Mouse (Mus musculus): ENCODE results near the gene Dbr1. TPM values are rescaled to one million over a fixed set of nuclear protein-coding genes. Genes with fewer than 3 reads are reported as not detected.
A peak's percentile ranks its signal among the peaks of the same experiment; 100 is the strongest.
"Not testable (repeated sequence)": the region's sequence is repeated elsewhere in the genome, so short reads cannot be mapped to it uniquely, and the experiment has no call there.

Dbr1 gene
- 14.0 and 16.6 TPM in 2 replicates for total RNA-seq (2015)
- 38.5 and 39.8 TPM in 2 replicates for total RNA-seq (2017)

DNA sequence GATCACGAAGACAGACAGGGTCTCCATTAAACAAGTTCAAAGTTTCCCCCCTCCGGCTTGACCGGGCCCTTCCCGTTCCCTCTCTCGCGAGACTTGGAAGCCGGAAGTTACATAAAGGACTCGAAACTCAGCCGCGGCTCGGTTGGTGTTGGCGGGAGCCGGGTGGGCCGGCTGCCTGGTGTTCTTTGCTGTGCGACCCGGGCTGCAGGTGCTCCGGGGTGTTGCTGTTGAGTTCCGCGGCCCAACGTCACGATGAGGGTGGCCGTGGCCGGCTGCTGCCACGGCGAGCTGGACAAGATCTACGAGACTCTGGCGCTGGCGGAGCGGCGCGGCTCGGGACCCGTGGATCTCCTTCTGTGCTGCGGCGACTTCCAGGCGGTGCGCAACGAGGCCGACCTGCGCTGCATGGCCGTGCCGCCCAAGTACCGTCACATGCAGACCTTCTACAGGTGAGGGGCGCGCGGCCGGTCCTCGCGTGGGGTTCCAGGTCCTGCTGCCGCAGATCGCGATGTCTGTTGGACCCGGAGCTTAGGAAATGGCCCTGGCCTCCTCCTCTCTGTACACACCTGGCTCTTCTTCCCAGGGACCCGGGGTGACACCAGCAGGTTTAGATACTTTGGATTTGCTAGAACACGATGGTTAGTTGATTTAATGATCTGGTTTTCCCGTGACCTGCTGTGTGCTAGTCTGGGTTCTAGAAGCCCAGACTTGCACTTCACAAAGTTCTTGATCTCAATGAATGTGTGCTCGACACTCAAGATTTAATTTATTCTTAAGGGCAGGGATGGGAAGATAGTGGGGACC lies at the start of gene Dbr1:
Gene Dbr1 (plus strand): TSS at position 123 of the 804 bp plus-strand sequence.
- peak; percentile 98 for ATAC-seq (ENCODE audit: poor library complexity, severe bottlenecking)

DNA sequence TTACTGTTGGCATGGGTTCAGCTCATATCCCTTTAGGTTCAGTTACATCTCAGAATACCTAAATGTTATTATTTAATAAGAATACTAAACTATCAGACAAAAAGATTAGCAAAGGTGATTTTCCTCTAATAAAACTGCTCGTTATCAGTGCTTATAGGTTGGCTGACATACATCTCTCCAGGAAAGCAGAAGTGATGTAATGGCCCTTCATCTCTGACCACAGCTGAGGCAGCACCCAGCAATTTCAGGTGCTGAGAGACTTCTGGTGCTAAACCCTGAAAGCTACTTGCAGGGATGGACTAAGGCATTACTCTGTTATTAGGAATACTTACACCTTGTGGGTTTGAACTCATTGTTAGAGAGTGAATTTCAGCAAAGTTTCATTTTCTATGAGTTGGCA lies 43.7 kb upstream of the Dbr1 start:
- ATAC-seq (ENCODE audit: poor library complexity, severe bottlenecking), result peak; percentile 82

DNA sequence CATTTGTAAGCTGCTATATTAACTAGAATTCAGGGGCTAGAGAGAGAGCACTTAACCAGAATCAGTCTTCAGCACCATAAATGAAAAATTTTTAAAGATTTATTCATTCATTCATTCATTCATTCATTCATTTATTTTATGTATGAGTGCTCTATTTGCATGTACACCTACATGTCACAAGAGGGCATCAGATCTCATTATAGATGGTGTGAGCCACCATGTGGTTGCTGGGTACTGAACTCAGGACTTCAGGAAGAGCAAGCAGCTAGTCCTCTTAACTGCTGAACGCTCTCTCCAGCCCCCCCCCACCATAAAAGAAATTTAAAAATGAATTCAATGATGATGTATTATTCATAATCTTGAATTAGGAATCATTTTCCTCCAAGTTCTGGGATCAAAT lies 29.3 kb upstream of the Dbr1 start:
- ATAC-seq (ENCODE audit: poor library complexity, severe bottlenecking), result no peak

DNA sequence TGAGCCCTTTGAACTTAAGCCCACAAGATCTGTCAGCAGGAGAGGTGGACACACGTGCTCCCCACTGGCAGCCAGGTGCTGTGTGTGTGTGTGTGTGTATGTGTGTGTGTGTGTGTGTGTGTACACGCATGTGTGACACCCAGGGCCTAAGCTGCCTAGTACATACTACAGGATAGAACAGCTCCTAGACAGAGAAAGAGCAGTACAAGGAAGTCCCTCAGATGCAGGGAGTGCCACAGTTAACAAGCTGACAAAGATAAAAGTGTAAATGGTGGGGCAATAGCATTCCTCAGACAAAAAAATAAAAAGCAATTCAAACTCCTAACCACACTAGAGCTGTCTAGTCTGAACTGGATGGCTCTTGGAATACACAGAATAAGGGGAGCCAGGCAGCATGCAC lies 23.5 kb upstream of the Dbr1 start:
- ATAC-seq (ENCODE audit: poor library complexity, severe bottlenecking), result no peak

DNA sequence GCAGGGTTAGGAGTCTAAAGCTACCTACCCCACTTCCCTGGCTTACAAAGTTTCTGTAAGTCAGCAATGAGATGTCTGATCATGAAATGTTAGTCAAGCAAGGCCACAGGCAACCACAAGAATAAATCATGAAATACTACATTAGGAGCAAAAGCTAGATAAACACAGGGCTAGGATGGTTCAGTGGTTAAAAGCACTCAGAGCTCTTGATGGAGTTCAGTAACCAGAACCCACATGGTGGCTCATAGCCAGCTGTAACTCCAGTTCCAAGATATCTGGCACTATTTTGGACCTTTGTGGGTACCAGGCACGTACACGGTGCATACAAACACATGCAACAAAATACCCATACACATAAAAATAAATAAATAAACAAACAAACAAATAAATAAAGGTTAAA lies 22.6 kb upstream of the Dbr1 start:
- no peak for ATAC-seq (ENCODE audit: poor library complexity, severe bottlenecking)

DNA sequence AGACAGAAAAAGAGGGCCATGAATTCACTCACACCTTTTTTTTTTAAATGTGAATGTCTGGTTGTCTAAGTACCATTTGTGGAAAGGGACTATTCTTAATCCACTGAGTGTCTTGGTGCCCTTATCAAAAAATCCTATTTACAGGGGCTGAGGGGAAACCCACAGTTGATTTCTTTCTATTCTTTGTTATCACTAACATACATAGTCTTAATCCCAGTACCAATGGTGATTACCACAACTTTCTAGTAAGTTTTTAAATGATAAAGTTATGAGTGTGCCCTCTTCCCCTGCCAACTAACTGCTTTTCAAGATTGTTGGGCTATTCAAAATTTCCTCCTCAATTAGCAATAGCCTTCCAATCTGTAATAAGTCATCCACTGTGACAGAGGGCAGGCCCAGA lies 21.5 kb upstream of the Dbr1 start:
- ATAC-seq (ENCODE audit: poor library complexity, severe bottlenecking), result no peak

DNA sequence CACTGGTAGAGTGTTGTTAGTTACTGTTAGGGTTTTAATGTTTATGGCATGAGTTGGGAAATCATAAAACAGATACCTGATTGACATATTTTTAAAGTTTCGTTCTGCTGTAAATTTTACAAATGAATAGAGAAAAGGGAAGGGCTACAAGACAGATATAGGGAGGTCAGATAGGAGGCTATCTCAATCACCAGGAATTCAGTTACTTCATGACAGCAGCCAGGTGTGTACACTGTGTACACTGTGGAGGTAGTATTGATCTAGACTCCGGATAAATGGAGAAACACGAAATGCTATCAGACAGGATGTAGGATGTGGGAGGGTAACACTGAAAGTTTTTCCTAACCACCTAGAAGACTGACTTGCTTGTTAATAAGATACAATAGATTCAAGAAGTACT lies 20.3 kb upstream of the Dbr1 start:
- no peak for ATAC-seq (ENCODE audit: poor library complexity, severe bottlenecking)

DNA sequence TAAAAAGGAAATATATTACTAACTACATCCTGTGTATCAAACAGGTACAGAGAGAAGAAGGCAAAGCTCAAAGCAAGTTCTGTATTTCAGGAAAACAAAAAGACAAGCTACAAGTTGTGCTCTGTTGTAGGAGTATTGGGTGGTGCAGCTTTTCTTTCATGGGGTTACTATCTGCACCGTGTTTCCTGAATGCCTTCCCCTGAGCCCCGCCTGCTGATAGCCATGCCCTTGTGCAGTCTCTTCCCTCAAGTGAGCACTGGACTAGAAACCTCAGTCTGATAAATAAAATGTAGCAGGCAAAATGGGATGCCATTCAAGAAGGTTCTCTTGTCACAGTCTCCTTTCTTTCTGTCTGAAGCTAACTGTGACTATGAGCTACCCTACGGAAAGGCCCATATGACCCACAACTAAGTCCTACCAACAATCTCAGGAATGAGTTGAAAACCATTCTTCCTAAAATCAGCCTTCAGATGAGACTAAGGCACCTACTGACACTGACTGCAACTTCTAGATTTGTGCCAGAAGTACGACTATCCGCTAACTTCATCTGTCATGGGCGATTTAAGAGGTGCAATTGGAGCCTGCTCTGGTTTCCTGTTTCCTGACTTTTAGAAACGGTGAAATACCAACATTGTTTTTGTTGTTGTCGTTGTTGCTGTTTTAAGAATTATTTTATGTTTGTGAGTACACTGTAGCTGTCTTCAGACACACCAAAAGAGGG lies 17.9 kb upstream of the Dbr1 start:
- peak; percentile 39; the same call in 1 of the 2 replicates for ATAC-seq (ENCODE audit: poor library complexity, severe bottlenecking)

DNA sequence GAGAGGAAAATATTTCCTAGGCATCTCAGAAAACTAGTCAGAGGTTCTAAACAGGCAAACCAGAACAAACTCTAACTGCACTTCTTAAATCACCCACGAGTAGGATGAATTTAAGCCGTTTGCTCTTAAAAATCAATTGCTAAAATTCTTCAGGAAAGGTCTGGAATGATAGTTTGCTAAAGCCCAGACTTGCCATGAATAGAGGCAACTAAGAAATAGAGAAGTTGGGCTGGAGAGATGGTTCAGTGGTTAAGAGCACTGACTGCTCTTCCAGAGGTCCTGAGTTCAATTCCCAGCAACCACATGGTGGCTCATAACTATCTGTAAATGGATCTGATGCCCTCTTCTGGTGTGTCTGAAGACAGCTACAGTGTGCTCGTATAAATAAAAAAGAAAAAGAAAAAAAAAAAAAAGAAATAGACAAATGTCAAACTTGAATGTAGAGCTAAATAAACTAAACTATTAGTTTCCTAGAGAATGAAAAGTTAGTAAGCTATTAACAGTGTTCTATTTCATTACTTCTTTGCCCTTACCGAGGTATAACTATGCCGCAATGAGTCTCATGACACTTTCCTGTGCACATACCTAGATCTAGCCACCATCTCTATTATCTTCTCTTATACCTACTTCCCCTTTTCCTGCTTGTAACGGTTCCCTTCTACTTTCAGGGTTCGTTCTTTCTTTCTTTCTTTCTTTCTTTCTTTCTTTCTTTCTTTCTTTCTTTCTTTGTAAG lies 16.6 kb upstream of the Dbr1 start:
- ATAC-seq (ENCODE audit: poor library complexity, severe bottlenecking), result peak; percentile 64

DNA sequence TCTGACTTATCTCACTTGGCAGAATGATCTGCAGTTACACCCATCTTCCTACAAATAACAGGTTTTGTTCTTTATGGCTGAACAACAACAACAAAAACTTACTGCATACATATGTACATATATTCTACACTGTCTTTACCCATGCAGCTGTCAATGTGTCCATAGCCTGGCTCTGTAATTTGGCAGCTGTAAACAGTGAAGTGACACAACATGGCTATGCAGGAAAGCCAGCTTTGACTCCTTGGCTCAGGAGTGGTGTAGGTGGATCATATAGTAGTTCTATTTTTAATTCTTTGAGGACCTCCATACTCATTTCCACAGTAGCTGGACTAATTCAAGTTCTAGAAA lies 16.1 kb upstream of the Dbr1 start:
- no peak for ATAC-seq (ENCODE audit: poor library complexity, severe bottlenecking)

DNA sequence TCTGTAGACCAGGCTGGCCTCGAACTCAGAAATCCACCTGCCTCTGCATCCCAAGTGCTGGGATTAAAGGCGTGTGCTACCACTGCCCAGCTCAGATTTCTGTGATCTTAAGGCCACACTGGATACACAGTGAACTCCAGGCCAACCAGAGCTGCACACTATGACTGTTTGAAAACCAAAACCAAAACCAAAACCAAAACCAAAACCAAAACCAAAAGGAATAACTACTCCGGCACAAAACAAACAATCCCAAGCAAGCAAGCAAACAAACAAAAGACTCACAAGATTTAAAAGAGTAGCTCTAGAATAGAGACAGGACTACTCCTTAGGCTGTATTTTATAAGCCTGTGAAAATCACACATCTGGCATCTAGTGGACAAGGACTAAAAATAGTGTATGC lies 15.2 kb upstream of the Dbr1 start:
- no peak for ATAC-seq (ENCODE audit: poor library complexity, severe bottlenecking)

DNA sequence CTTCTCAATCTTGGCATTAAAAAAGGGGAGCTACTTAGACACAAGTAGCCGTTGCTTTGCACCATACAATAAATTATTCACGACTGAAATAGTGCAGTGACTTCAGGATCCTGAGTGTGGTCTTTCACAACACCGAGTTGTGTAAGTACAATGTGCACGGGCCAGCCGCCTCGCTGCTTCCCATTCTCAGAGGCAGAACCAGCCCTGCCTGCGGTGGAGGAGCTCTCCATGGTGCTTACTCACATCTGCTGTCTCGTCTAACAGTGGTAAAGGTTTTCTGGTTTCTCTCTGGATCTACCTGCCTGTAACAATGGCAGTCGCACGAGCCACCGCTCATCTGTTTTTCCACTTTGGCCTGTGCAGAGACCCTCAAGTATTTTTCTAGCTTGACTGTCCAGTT lies 11.9 kb upstream of the Dbr1 start:
- ATAC-seq (ENCODE audit: poor library complexity, severe bottlenecking), result peak; percentile 92

DNA sequence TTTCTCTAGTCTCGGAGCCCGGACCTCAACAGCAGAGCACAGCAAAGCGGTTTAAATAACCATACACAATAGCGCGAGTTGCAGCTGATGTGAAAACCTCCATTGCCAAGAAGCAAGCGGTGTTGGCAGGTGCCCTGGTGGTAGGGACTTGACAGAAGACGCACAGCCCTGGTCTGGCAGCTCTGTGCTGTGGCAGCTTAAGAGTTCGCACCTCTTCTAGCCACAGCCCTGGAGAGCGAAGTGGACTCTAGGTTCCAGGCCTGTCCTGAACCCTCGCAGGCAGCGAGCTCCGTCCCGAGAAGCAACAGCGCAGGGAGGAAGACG lies 7.6 kb upstream of the Dbr1 start:
- peak; percentile 2; the same call in 1 of the 2 replicates for ATAC-seq (ENCODE audit: poor library complexity, severe bottlenecking)

DNA sequence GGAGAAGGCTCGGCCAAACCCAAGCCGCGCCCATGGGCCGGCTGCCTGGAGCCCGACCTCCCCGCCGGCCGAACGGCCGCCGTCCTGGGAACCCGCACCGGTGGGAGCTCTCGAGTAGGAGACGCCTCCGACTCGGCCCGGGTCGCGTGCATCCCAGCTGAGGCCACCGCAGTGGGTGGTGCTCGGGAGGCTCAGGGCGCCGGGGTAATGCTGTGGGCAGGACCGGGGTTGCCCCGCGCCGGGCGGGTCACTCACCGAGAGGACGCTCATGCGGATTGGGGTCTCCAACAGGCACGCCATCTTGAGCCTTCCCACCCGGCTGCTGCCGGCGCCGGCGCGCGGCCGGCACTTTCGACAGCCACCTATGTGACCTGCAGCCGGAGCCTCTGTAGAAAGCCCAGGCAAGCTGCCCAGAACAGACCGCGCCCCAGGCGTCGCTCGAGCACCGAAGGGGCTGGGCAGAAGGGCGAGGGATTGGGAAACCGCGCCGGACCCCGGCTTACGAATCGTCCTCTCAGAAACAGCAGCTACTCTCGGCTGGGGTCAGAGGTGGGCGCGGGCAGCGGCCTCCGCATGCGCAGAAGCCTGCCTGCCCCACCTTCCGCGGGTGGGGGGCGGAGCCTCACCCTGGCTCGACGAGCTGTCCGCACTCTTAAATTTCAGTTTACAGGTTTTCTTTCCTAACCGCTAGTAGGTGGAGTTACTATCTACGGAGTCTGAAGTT lies 7.1 kb upstream of the Dbr1 start, which contains the start of gene Armc8:
Gene Armc8 (minus strand): TSS at position 553 of the 724 bp plus-strand sequence.
- peak; percentile 94 for ATAC-seq (ENCODE audit: poor library complexity, severe bottlenecking)

DNA sequence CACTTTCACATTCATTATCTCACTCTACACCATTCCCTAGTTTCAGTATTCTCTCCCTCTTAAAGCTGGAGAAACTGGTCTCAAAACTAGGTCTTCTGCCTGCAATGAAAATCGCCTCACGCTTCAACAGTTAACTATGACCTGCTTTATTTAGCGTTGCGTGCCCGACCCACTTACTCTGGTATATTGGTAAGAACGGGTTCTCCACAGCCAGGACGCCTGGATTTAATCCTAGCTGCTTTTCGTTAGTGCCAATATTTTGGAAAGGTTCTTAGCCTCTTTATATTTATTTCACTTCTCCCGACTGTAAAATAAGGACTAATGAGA lies 6.6 kb upstream of the Dbr1 start:
- no peak for ATAC-seq (ENCODE audit: poor library complexity, severe bottlenecking)

DNA sequence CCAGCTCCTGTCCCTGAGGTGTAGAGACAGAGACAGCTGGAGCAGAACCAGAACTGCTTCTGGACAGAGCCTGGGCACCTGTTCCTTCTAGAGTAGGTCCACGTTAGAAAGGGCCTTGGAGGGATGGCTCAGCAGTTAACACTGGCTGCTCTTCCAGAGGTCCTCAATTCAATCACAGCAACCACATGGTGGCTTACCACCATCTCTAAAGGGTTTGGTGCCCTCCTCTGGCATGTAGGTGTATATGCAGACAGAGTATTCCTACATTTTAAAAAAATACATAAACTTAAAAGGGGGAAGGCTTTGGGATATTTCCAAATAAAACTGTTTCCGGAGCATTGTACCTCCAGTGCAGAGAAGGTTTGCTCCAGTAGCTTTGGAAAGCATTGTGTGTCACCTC lies 5.1 kb downstream of the Dbr1 start:
- ATAC-seq (ENCODE audit: poor library complexity, severe bottlenecking), result peak; percentile 79

DNA sequence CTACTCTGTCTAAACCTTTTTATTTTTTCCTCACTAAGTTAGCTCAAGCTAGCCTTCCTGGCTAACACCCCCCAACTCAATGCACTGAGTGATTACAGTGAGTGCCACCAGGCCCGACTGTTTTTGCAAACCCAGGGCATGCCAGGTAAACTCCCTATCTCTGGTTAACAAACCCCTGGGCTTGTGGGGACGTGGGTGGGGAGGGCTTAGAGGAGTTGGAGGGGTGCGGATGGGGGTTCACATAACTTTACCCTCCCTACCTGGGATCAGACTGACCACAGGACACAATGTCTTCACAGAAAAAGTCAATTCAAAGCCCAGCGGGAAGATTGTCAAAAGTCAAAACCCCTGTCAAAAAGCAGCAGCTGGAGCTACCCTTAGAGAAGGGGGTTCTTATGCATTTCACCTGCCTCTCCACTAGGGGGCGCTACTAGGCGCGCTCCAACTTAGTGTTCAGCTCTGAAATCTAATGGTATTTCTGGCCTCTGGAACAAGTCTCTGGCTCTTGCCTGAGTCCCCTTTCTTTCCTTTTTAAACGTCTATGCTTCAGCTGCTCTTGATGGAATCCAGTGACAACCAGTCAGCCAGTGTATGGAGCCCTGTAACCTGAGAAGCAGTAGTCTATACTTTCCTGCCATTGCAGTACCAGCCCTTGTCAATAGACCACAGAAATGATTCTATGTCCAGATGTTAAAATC lies 12.1 kb downstream of the Dbr1 start:
- peak; percentile 82 for ATAC-seq (ENCODE audit: poor library complexity, severe bottlenecking)

DNA sequence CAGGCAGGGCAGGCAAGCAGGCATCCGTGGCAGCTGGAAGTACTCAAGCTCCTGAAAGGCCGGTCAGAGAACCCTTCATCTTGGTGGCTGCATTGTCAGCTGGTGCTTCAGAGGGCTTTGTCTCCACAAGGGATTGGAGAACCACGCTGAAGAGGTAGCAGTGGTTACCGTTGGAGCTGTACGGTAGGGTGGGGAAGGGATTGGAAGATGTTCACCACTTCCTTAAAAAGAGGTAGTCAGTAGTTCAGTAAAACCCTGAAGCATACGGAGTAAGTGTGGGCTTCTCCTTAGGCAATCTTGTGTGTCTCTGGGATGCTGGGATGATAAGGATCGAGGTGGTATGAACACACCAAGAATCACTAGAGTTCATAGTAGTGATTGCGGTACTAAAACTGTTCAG lies 15.5 kb downstream of the Dbr1 start:
- peak; percentile 35 for ATAC-seq (ENCODE audit: poor library complexity, severe bottlenecking)

DNA sequence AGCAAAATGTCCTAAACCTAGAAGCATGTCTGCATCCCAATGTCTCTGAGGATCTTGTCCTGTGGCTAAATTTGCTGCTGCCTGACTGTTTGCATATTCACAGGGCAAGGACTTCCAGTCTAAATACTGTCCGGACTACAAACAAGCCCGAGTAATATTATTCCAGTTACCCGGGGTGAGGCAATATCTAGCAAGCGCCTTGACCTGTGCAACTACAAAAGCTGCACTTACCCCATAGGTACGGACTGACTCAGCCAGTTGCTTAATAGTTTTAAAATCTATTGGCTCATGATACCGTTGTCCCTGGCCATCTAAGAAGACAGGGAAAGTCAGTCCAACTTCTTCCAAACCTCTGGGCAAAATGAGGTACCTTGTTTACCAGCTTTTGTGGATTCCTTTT lies 23.5 kb downstream of the Dbr1 start:
- not testable (repeated sequence) for ATAC-seq (ENCODE audit: poor library complexity, severe bottlenecking)

DNA sequence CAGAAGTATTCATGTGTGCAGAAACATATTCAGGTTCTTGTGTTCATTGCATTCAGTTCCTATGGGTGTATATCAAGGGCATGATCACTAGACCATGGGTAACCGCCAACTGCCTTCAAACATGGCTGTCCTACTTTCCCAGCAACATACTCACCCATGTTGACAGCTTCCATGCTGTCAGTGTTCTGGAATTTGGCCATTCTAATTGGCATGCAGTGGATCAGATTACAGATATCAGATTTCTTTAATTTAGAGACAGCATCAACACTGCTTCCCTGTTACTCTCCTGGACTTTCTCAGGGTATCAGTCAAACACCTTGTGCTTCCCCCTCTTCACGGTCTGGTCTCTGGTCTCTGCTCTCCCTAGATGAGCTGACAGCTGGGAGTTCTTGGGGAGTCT lies 28.0 kb downstream of the Dbr1 start:
- no peak for ATAC-seq (ENCODE audit: poor library complexity, severe bottlenecking)

DNA sequence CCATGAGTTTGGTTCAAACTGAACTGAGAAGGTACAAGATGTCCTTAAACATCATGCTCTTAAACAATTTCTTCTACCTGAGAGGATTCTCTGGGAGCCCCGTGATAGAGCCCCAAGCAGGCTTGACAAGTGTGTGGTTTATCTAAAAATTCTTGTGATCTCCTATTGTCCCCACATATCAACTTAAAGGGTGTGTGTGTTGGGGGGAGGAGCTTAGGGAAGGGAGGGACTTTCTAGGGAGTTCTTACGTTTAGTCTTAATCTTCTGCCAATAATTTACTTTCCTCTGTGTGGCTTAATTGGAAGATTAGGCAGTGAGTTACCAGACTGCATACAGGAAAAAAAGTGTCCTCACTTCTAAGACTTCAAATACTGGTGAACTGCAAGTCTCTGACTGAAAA lies 36.6 kb downstream of the Dbr1 start, which contains the start of gene A4gnt:
Gene A4gnt (plus strand): TSS at position 301 of the 400 bp plus-strand sequence.
- no peak for ATAC-seq (ENCODE audit: poor library complexity, severe bottlenecking)
